Mouse (Mus musculus) limb, embryonic 14.5 days (tissue): ENCODE measurements around the gene Dlst. TPM values are rescaled to one million over a fixed set of nuclear protein-coding genes. Genes with fewer than 3 reads are reported as not detected.

Experiments
- ATAC-seq: fragments of 200-750 bp; cut with Nextera tagmentation; 2 replicates; pipeline ENCODE4 v1.8.0; 2017; ENCODE audit warnings: low read depth, moderate number of reproducible peaks, moderate TSS enrichment; ENCODE audit not compliant: low FRiP score
- DNase-seq: peaks from one replicate; pipeline ENCODE4 v3.0.0-alpha.2; 2015; ENCODE audit warnings: low spot score
- H3K27ac ChIP-seq: fragments of 300-500 bp; sonication (generic); replicated peaks from 2 replicates; pipeline ENCODE4 v1.5.1; 2014; ENCODE audit warnings: low read depth, mild to moderate bottlenecking, low read length, moderate library complexity, mixed read lengths
- H3K27me3 ChIP-seq: fragments of 300-500 bp; sonication (generic); 2 replicates; pipeline ENCODE4 v1.6.1; 2014; ENCODE audit warnings: low read length, mixed read lengths; ENCODE audit not compliant: control insufficient read depth, insufficient read depth
- H3K36me3 ChIP-seq: fragments of 300-500 bp; sonication (generic); 2 replicates; pipeline ENCODE4 v1.6.1; 2014; ENCODE audit warnings: mild to moderate bottlenecking, low read length, moderate library complexity, mixed read lengths; ENCODE audit not compliant: control insufficient read depth, insufficient read depth
- H3K4me1 ChIP-seq: fragments of 300-500 bp; sonication (generic); 2 replicates; pipeline ENCODE4 v1.6.1; 2014; ENCODE audit warnings: antibody characterized with exemption, low read length, mixed read lengths; ENCODE audit not compliant: control insufficient read depth, insufficient read depth
- H3K4me2 ChIP-seq: fragments of 300-500 bp; sonication (generic); replicated peaks from 2 replicates; pipeline ENCODE4 v1.6.1; 2014; ENCODE audit warnings: low read depth, mild to moderate bottlenecking, low read length, moderate library complexity; ENCODE audit not compliant: severe bottlenecking
- H3K4me3 ChIP-seq: fragments of 300-500 bp; sonication (generic); replicated peaks from 2 replicates; pipeline ENCODE4 v1.5.1; 2014; ENCODE audit warnings: low read length
- H3K9ac ChIP-seq: fragments of 300-500 bp; sonication (generic); 2 replicates; pipeline ENCODE4 v1.6.1; 2014; ENCODE audit warnings: mild to moderate bottlenecking, low read depth, low read length, moderate library complexity; ENCODE audit not compliant: severe bottlenecking
- H3K9me3 ChIP-seq: fragments of 300-500 bp; sonication (generic); 2 replicates; pipeline ENCODE4 v1.6.1; 2016; ENCODE audit warnings: low read length; ENCODE audit not compliant: control insufficient read depth
- POLR2A ChIP-seq: fragments of 200-500 bp; IDR thresholded peaks from 2 replicates; pipeline ENCODE4 v1.8.0; 2012; ENCODE audit warnings: inconsistent platforms, mild to moderate bottlenecking, moderate library complexity, borderline replicate concordance; ENCODE audit not compliant: insufficient read depth, insufficient read length; ENCODE audit errors: extremely low read depth
- WGBS: fragments of 180-500 bp; shearing (Covaris S2); extraction: QIAGEN DNeasy Blood & Tissue Kit; methylation state at CpG from one replicate; pipeline ENCODE4 v1.1.7; 2014; 5-methylcytosine and 5-hydroxymethylcytosine counted together
- polyA plus RNA-seq, 2 experiments: library from polyadenylated mRNA; depleted of rRNA in 1 of 2; stranded (reverse) in 1 of 2; unstranded in 1 of 2; fragments of >200 nt; fragmentation: Nextera tagmentation in 1 of 2; extraction: Ambion mirVana in 1 of 2; gene quantifications; 2 replicates each; pipeline versions ENCODE4 v1.2.1 to v1.2.3; 2012 to 2014

Gene Dlst
- polyA plus RNA-seq, 2 experiments = 99.0 to 168 TPM

DNA sequence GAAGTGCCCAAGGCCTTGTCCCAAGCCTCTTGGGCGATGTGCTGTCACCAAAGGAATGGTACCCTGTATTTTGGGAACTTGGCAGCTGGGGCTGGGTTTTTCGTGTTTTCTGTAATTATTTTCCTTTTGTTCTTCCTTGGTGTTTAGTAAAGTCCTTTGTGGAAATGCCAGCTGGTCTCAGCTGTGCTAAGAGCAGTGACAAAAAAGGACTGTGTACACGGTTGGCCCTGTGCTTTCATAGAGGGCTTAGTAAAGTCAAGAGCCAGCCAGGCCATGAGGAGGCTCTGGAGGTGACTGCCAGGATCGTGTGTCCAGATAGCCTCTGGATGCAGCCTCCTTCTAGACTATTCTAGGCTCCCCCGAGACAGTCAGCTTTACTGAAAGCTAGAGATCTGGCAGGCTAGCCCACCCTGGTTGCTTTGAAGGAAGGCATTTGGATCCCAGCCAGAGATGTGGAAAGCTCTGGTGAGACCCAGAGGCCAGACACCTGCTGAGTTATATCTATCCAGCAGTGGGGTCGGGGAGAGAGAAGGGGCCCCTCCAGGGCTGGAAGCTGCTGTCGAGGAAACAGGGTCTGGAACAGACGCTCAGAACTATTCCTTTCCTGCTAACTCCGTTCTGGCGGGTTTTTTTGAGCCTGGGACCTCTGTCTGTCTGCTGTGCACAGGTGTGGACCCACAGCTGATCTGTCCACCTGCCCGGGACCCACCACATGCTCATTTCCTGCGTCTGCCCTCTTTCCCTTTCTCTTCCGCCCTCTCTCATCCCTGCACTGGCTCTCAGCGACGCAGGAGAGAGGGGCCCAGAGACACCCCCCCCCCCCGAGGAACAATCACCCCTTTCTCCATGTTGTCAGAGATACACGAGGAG, 71.1 kb downstream of the Dlst start:
- H3K4me3 ChIP-seq = no peak overlapping the region
- H3K36me3 ChIP-seq = no peaks in the 10 kb centered on the region
- peaks cover 17% of the 10 kb centered on the region for H3K4me1 ChIP-seq
- TF ChIP-seq POLR2A = no peak
- H3K4me2 ChIP-seq = no peak overlapping the region
- H3K9me3 ChIP-seq = no peaks in the 10 kb centered on the region
- ATAC-seq (peak; percentile 80), DNase-seq (peak; percentile 78)
- H3K27ac ChIP-seq = 0 out of 2 replicates have a peak overlapping the region, but pooled peaks have one; percentile 19
- 0 out of 2 replicates have a peak overlapping the region, but pooled peaks have one; percentile 12 for H3K9ac ChIP-seq
- H3K27me3 ChIP-seq = no peaks in the 10 kb centered on the region
- WGBS = 17% methylated on average over 15 of the region's 17 CpGs

GRCm38 (mm10) chr12:85182345-85182643, 71.7 kb downstream of the Dlst start:
- Histone ChIP-seq H3K4me2 (no peak overlapping the region), H3K4me3 (no peak overlapping the region), H3K9me3 (no peaks in the 10 kb centered on the region), H3K4me1 (peaks cover 15% of the 10 kb centered on the region), H3K27me3 (no peaks in the 10 kb centered on the region), H3K36me3 (no peaks in the 10 kb centered on the region), H3K27ac (0 out of 2 replicates have a peak overlapping the region, but pooled peaks have one; percentile 19), H3K9ac (0 out of 2 replicates have a peak overlapping the region, but pooled peaks have one; percentile 12)
- 9% methylated on average over 8 of the region's 8 CpGs for WGBS
- no peak for DNase-seq
- ATAC-seq = peak; percentile 75; the same call in 1 of the 2 replicates
- TF ChIP-seq POLR2A = no peak

- no peak overlapping the region for H3K9ac ChIP-seq
- WGBS = 64% methylated on average over 5 of the region's 5 CpGs
- no peak overlapping the region for H3K4me3 ChIP-seq
- H3K9me3 ChIP-seq = no peaks in the 10 kb centered on the region
- TF ChIP-seq POLR2A = no peak
- no peak for ATAC-seq
- no peak overlapping the region for H3K27ac ChIP-seq
- H3K4me2 ChIP-seq = no peak overlapping the region
- no peaks in the 10 kb centered on the region for H3K27me3 ChIP-seq
- DNase-seq = no peak
- H3K36me3 ChIP-seq = no peaks in the 10 kb centered on the region
- peaks cover 15% of the 10 kb centered on the region for H3K4me1 ChIP-seq
Measured at GRCm38 (mm10) chr12:85182898-85183297, 72.3 kb downstream of the Dlst start.

- Histone ChIP-seq H3K4me2 (no peak overlapping the region), H3K27me3 (no peaks in the 10 kb centered on the region), H3K9me3 (no peaks in the 10 kb centered on the region), H3K36me3 (no peaks in the 10 kb centered on the region), H3K9ac (no peak overlapping the region), H3K4me1 (peaks cover 15% of the 10 kb centered on the region), H3K27ac (no peak overlapping the region), H3K4me3 (no peak overlapping the region)
- DNase-seq (no peak), ATAC-seq (no peak)
- no peak for TF ChIP-seq POLR2A
- 73% methylated on average over 5 of the region's 5 CpGs for WGBS
Measured at GRCm38 (mm10) chr12:85184118-85184517, 73.5 kb downstream of the Dlst start.

Other genes starting within 250 kb of the Dlst start
- gene Ltbp2, start 234.3 kb upstream of the Dlst start, polyA plus RNA-seq (2012; rRNA removed) = 12.3 and 17.1 TPM in 2 replicates
- 4.4 and 5.2 TPM in 2 replicates for gene Ltbp2, start 234.3 kb upstream of the Dlst start, polyA plus RNA-seq (2014; fragmentation: Nextera tagmentation; extraction: Ambion mirVana)
- 78.9 and 132 TPM in 2 replicates for gene Fcf1, start 139.9 kb upstream of the Dlst start, polyA plus RNA-seq (2012; rRNA removed)
- 138 and 141 TPM in 2 replicates for gene Fcf1, start 139.9 kb upstream of the Dlst start, polyA plus RNA-seq (2014; fragmentation: Nextera tagmentation; extraction: Ambion mirVana)
- gene Arel1, start 139.9 kb upstream of the Dlst start, polyA plus RNA-seq (2012; rRNA removed) = 24.5 and 28.9 TPM in 2 replicates
- gene Arel1, start 139.9 kb upstream of the Dlst start, polyA plus RNA-seq (2014; fragmentation: Nextera tagmentation; extraction: Ambion mirVana) = 13.9 and 16.6 TPM in 2 replicates
- gene Ylpm1, start 114.5 kb upstream of the Dlst start, polyA plus RNA-seq (2012; rRNA removed) = 47.5 and 50.9 TPM in 2 replicates
- 38.5 and 40.9 TPM in 2 replicates for gene Ylpm1, start 114.5 kb upstream of the Dlst start, polyA plus RNA-seq (2014; fragmentation: Nextera tagmentation; extraction: Ambion mirVana)
- gene Prox2, start 74 bp upstream of the Dlst start, polyA plus RNA-seq (2012; rRNA removed) = 2.4 and 2.5 TPM in 2 replicates
- gene Prox2, start 74 bp upstream of the Dlst start, polyA plus RNA-seq (2014; fragmentation: Nextera tagmentation; extraction: Ambion mirVana) = 3.2 and 3.9 TPM in 2 replicates
- 0.37 and 0.43 TPM in 2 replicates for gene Rps6kl1, start 40.4 kb downstream of the Dlst start, polyA plus RNA-seq (2012; rRNA removed)
- 0.39 and 0.50 TPM in 2 replicates for gene Rps6kl1, start 40.4 kb downstream of the Dlst start, polyA plus RNA-seq (2014; fragmentation: Nextera tagmentation; extraction: Ambion mirVana)
- gene Pgf, start 67.0 kb downstream of the Dlst start, polyA plus RNA-seq (2012; rRNA removed) = 10.0 and 10.3 TPM in 2 replicates
- 14.6 and 16.1 TPM in 2 replicates for gene Pgf, start 67.0 kb downstream of the Dlst start, polyA plus RNA-seq (2014; fragmentation: Nextera tagmentation; extraction: Ambion mirVana)
- 109 and 128 TPM in 2 replicates for gene Eif2b2, start 108.6 kb downstream of the Dlst start, polyA plus RNA-seq (2012; rRNA removed)
- 78.2 and 79.6 TPM in 2 replicates for gene Eif2b2, start 108.6 kb downstream of the Dlst start, polyA plus RNA-seq (2014; fragmentation: Nextera tagmentation; extraction: Ambion mirVana)
- 11.3 and 12.3 TPM in 2 replicates for gene Mlh3, start 159.8 kb downstream of the Dlst start, polyA plus RNA-seq (2012; rRNA removed)
- gene Mlh3, start 159.8 kb downstream of the Dlst start, polyA plus RNA-seq (2014; fragmentation: Nextera tagmentation; extraction: Ambion mirVana) = 8.6 and 9.3 TPM in 2 replicates
- 20.2 and 32.3 TPM in 2 replicates for gene Acyp1, start 177.6 kb downstream of the Dlst start, polyA plus RNA-seq (2012; rRNA removed)
- 40.6 and 45.3 TPM in 2 replicates for gene Acyp1, start 177.6 kb downstream of the Dlst start, polyA plus RNA-seq (2014; fragmentation: Nextera tagmentation; extraction: Ambion mirVana)
- 0.65 and 0.75 TPM in 2 replicates for gene Zc2hc1c, start 177.8 kb downstream of the Dlst start, polyA plus RNA-seq (2012; rRNA removed)
- 1.5 and 1.6 TPM in 2 replicates for gene Zc2hc1c, start 177.8 kb downstream of the Dlst start, polyA plus RNA-seq (2014; fragmentation: Nextera tagmentation; extraction: Ambion mirVana)
- 47.4 and 49.0 TPM in 2 replicates for gene Nek9, start 228.5 kb downstream of the Dlst start, polyA plus RNA-seq (2012; rRNA removed)
- gene Nek9, start 228.5 kb downstream of the Dlst start, polyA plus RNA-seq (2014; fragmentation: Nextera tagmentation; extraction: Ambion mirVana) = 22.0 and 22.2 TPM in 2 replicates